Mouse (Mus musculus) liver, postnatal 0 days (tissue): ENCODE data around the gene Sdr9c7.

Experiments used
- CTCF ChIP-seq: sonication (generic); IDR thresholded peaks from 2 replicates; pipeline ENCODE4 v1.5.1; 2016; ENCODE audit warnings: antibody characterized with exemption, low read depth
- EP300 ChIP-seq: IDR thresholded peaks from 2 replicates; pipeline ENCODE4 v1.6.1; 2016; ENCODE audit warnings: antibody characterized with exemption, low read depth, mild to moderate bottlenecking

- no peak for TF ChIP-seq CTCF
- TF ChIP-seq EP300, result 0 out of 2 replicates have a peak, but pooled peaks have one; percentile 21
These were observed 11.8 kb upstream of the Sdr9c7 start for GRCm38 (mm10) chr10:127886551-127886950.
